8 mouse cellular contexts compared by ENCODE assay signal in the genomic region with DNA sequence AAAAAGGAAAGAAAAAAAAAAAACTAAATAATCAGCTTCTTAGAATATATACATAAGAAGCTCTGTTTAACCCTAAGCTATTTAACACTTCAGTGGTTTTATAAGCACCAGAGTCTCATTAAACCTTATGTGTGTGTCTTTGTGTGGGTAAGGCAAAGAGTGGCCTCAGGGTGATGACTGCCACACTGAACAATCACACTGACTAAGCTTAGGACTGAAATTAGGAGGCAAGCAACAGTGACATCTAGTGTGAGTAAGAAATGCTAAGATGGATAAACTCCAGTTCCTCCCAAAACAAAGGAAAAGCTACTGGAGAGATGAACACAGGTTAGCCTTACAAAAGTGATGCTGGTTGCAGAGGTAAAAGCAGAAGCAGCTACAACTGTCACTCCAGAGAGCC.
DNase-seq lines count a peak whose midpoint lies in the region; ATAC-seq and TF ChIP-seq lines count a peak whose summit lies in the region.

No protein-coding gene starts in this region.

- no peak overlapping the region for H3K27ac ChIP-seq in limb, embryonic 14.5 days (replicated peaks; ENCODE audit: low read depth, low read length)
- no peak overlapping the region for H3K27ac ChIP-seq in intestine, embryonic 16.5 days (ENCODE audit: low read length)

- no peak for TF ChIP-seq POLR2A in limb, embryonic 14.5 days (IDR thresholded peaks at IDR 0.05; ENCODE audit: borderline replicate concordance, extremely low read depth, insufficient read depth, insufficient read length)

- no peak overlapping the region for H3K9ac ChIP-seq in limb, embryonic 14.5 days (ENCODE audit: low read depth, low read length, severe bottlenecking)
- H3K9ac ChIP-seq in intestine, embryonic 16.5 days (ENCODE audit: low read depth, low read length) = no peak overlapping the region

- H3K4me3 ChIP-seq in limb, embryonic 14.5 days (replicated peaks; ENCODE audit: low read length) = no peak overlapping the region
- no peak overlapping the region for H3K4me3 ChIP-seq in intestine, embryonic 16.5 days (ENCODE audit: low read length)

- no peak overlapping the region for H3K4me2 ChIP-seq in limb, embryonic 14.5 days (replicated peaks; ENCODE audit: low read depth, low read length, severe bottlenecking)
- no peak overlapping the region for H3K4me2 ChIP-seq in intestine, embryonic 16.5 days (ENCODE audit: low read depth, low read length)

- DNase-seq in embryo, embryonic 10 days (ENCODE audit: low spot score) = peak; percentile 62
- no peak for DNase-seq in embryo, embryonic 9.5 days (ENCODE audit: extremely low spot score)
- peak; percentile 30 for DNase-seq in ES-CJ7 (ENCODE audit: low read depth, low spot score)
- DNase-seq in embryo, embryonic 10.5 days (ENCODE audit: low spot score) = peak; percentile 51
- peak; percentile 30 for DNase-seq in limb, embryonic 14.5 days (ENCODE audit: low spot score)
- no peak for DNase-seq in ovary, postnatal 36 days (ENCODE audit: low spot score)
- DNase-seq in layer of hippocampus, postnatal 14 days (ENCODE audit: low spot score in 2 of 2) = no peak

- ATAC-seq in limb, embryonic 14.5 days (ENCODE audit: low FRiP score, low read depth) = no peak
- ATAC-seq in intestine, embryonic 16.5 days = no peak

- no peaks in the 10 kb centered on the region for H3K36me3 ChIP-seq in limb, embryonic 14.5 days (ENCODE audit: control insufficient read depth, insufficient read depth, low read length)
- H3K36me3 ChIP-seq in intestine, embryonic 16.5 days (ENCODE audit: control insufficient read depth, insufficient read depth, low read length) = no peaks in the 10 kb centered on the region

- no peaks in the 10 kb centered on the region for H3K4me1 ChIP-seq in limb, embryonic 14.5 days (ENCODE audit: control insufficient read depth, insufficient read depth, low read length)
- H3K4me1 ChIP-seq in intestine, embryonic 16.5 days (ENCODE audit: control insufficient read depth, insufficient read depth, low read length) = no peaks in the 10 kb centered on the region

- no peaks in the 10 kb centered on the region for H3K27me3 ChIP-seq in limb, embryonic 14.5 days (ENCODE audit: control insufficient read depth, insufficient read depth, low read length)
- H3K27me3 ChIP-seq in intestine, embryonic 16.5 days (replicated peaks; ENCODE audit: control insufficient read depth, insufficient read depth, low read length) = no peaks in the 10 kb centered on the region

- no peaks in the 10 kb centered on the region for H3K9me3 ChIP-seq in limb, embryonic 14.5 days (ENCODE audit: control insufficient read depth, low read length)
- H3K9me3 ChIP-seq in intestine, embryonic 16.5 days (ENCODE audit: control insufficient read depth, low read length) = no peaks in the 10 kb centered on the region

Comparison
In these comparisons a context has a peak if more than half of its experiments do, and no peak if none do; other contexts are left out.
1. DNase-seq: peak in embryo, embryonic 10 days (single experiment), ES-CJ7 (single experiment), embryo, embryonic 10.5 days (single experiment) and limb, embryonic 14.5 days (single experiment); none in embryo, embryonic 9.5 days (single experiment), ovary, postnatal 36 days (single experiment) and layer of hippocampus, postnatal 14 days (0 of 2).